Mouse (Mus musculus): Measurements from ENCODE around the gene Ppm1l. TPM values are rescaled to one million over a fixed set of nuclear protein-coding genes. Genes with fewer than 3 reads are reported as not detected.

The Ppm1l gene
- polyA plus RNA-seq, 1 experiment from 2014 or later: 7.3 TPM

DNA sequence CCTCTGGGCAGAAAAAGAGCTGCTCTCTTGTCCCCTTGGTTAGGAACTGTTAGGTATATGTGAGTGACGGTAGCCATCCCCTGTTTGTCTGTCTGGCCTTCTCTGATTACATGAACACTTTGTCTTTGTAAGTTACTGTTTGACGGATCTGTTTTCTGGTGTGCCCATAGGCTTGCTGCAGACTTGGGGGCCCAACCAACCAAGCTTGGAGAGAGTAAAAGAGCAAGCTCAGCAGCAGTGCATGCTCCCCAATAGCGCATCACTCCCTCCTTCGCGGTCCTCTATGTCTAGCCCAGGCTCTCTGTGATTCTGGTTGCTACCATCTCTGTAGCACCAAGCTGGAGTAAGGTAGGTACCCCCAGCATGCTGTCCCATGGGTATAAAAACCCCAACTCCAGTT lies 291.2 kb downstream of the Ppm1l start:
- no peaks in the 10 kb centered on the region for H3K4me1 ChIP-seq (replicated peaks; ENCODE audit: control insufficient read depth, insufficient read depth, low read length)
- H3K9ac ChIP-seq (ENCODE audit: low read length): no peak overlapping the region
- no peak overlapping the region for H3K4me3 ChIP-seq (ENCODE audit: low read depth, low read length)
- no peak for ATAC-seq (replicated peaks; ENCODE audit: low FRiP score, low TSS enrichment, low read depth)
- no peaks in the 10 kb centered on the region for H3K36me3 ChIP-seq (ENCODE audit: control insufficient read depth, insufficient read depth, low read length)
- 0 out of 2 replicates have a peak, but pooled peaks cover 3% of the 10 kb centered on the region for H3K9me3 ChIP-seq (ENCODE audit: control insufficient read depth, low read length)
- no peak overlapping the region for H3K4me2 ChIP-seq (ENCODE audit: low read length)
- no peak for DNase-seq (ENCODE audit: low spot score)
- 91% methylated on average over 5 of the region's 5 CpGs for WGBS
- H3K27me3 ChIP-seq (replicated peaks; ENCODE audit: control insufficient read depth, insufficient read depth, low read length): no peaks in the 10 kb centered on the region
- no peak overlapping the region for H3K27ac ChIP-seq (ENCODE audit: low read depth)

Other genes with a start within 250 kb of the Ppm1l start
- gene Kpna4, start 189.7 kb upstream of the Ppm1l start, polyA plus RNA-seq (2014; fragmentation: Nextera tagmentation; extraction: Ambion mirVana): 31.8 and 33.5 TPM in 2 replicates
- gene Arl14, start 94.4 kb upstream of the Ppm1l start, polyA plus RNA-seq (2014; fragmentation: Nextera tagmentation; extraction: Ambion mirVana): 3.8 and 4.0 TPM in 2 replicates